Mouse (Mus musculus) forebrain, embryonic 11.5 days (tissue): ENCODE measurements around the gene Prl2c2. TPM values are rescaled to one million over a fixed set of nuclear protein-coding genes. Genes with fewer than 3 reads are reported as not detected.
"Not testable (repeated sequence)": the region's sequence is repeated elsewhere in the genome, so short reads cannot be mapped to it uniquely, and the experiment has no call there.

Experiments used
- ATAC-seq: fragments of 200-750 bp; cut with Nextera tagmentation; replicated peaks from 2 replicates; pipeline ENCODE4 v1.8.0; 2017; ENCODE audit warnings: moderate TSS enrichment; ENCODE audit not compliant: low FRiP score
- DNase-seq: peaks from one replicate; pipeline ENCODE4 v3.0.0-alpha.2; 2017; ENCODE audit warnings: low spot score
- H3K27ac ChIP-seq: fragments of 300-500 bp; sonication (generic); 2 replicates; pipeline ENCODE4 v1.5.1; 2014; ENCODE audit warnings: low read depth, low read length
- H3K27me3 ChIP-seq: fragments of 300-500 bp; sonication (generic); 2 replicates; pipeline ENCODE4 v1.6.1; 2014; ENCODE audit warnings: mild to moderate bottlenecking, low read length, mixed read lengths; ENCODE audit not compliant: control insufficient read depth, insufficient read depth
- H3K36me3 ChIP-seq: fragments of 300-500 bp; sonication (generic); 2 replicates; pipeline ENCODE4 v1.6.1; 2014; ENCODE audit warnings: mild to moderate bottlenecking, low read length, moderate library complexity, mixed read lengths; ENCODE audit not compliant: control insufficient read depth, insufficient read depth
- H3K4me1 ChIP-seq: fragments of 300-500 bp; sonication (generic); replicated peaks from 2 replicates; pipeline ENCODE4 v1.6.1; 2014; ENCODE audit warnings: low read length, mixed read lengths; ENCODE audit not compliant: control insufficient read depth, insufficient read depth
- H3K4me2 ChIP-seq: fragments of 300-500 bp; sonication (generic); 2 replicates; pipeline ENCODE4 v1.6.1; 2014; ENCODE audit warnings: low read depth, mild to moderate bottlenecking, low read length, moderate library complexity, mixed read lengths; ENCODE audit not compliant: severe bottlenecking
- H3K4me3 ChIP-seq: fragments of 300-500 bp; sonication (generic); 2 replicates; pipeline ENCODE4 v1.5.1; 2014; ENCODE audit warnings: low read depth, low read length
- H3K9ac ChIP-seq: fragments of 300-500 bp; sonication (generic); 2 replicates; pipeline ENCODE4 v1.6.1; 2014; ENCODE audit warnings: low read length
- H3K9me3 ChIP-seq: fragments of 300-500 bp; sonication (generic); 2 replicates; pipeline ENCODE4 v1.6.1; 2016; ENCODE audit warnings: low read length, mixed read lengths; ENCODE audit not compliant: control insufficient read depth
- WGBS: fragments of 180-500 bp; shearing (Covaris S2); extraction: QIAGEN DNeasy Blood & Tissue Kit; methylation state at CpG from one replicate; pipeline ENCODE4 v1.1.7; 2014; 5-methylcytosine and 5-hydroxymethylcytosine counted together
- polyA plus RNA-seq: library from polyadenylated mRNA; unstranded; fragments of >200 nt; fragmentation: Nextera tagmentation; extraction: Ambion mirVana; gene quantifications from 2 replicates; pipeline ENCODE4 v1.2.1, GENCODE M21; 2014

Gene Prl2c2
- not detected in 2 replicates for polyA plus RNA-seq

GRCm38 (mm10) chr13:13005283-13005682 is at the start of gene Prl2c2:
Prl2c2 (minus strand) TSS chr13:13005383.
- not testable (repeated sequence) for H3K9ac ChIP-seq, H3K9me3 ChIP-seq, H3K27ac ChIP-seq, ATAC-seq, DNase-seq, H3K4me2 ChIP-seq, H3K4me3 ChIP-seq, H3K4me1 ChIP-seq, H3K36me3 ChIP-seq, H3K27me3 ChIP-seq
- WGBS: 60% methylated on average over 2 of the region's 2 CpGs

GRCm38 (mm10) chr13:13025872-13026271 is 20.7 kb upstream of the Prl2c2 start:
- not testable (repeated sequence) for H3K4me3 ChIP-seq, ATAC-seq, DNase-seq, H3K9me3 ChIP-seq, H3K36me3 ChIP-seq, H3K4me1 ChIP-seq, H3K9ac ChIP-seq, H3K27ac ChIP-seq, H3K27me3 ChIP-seq, H3K4me2 ChIP-seq
- 76% methylated on average over 3 of the region's 3 CpGs for WGBS

- H3K9ac ChIP-seq, DNase-seq, H3K4me3 ChIP-seq, H3K4me2 ChIP-seq, ATAC-seq, H3K36me3 ChIP-seq, H3K4me1 ChIP-seq, H3K27me3 ChIP-seq, H3K9me3 ChIP-seq, H3K27ac ChIP-seq: not testable (repeated sequence)
- 89% methylated on average over 2 of the region's 2 CpGs for WGBS
These were observed 8.9 kb upstream of the Prl2c2 start for GRCm38 (mm10) chr13:13013993-13014549.

Other genes with a start within 250 kb of the Prl2c2 start
- gene Prl2c3, start 205.3 kb downstream of the Prl2c2 start, polyA plus RNA-seq: 0.44 TPM in 1 of 2 replicates, not detected in the other
- not detected in 2 replicates for gene Prl2c5, start 177.3 kb upstream of the Prl2c2 start, polyA plus RNA-seq